Mouse (Mus musculus) CH12.LX (cell line): Measurements from ENCODE around the gene Snx8. TPM values are rescaled to one million over a fixed set of nuclear protein-coding genes. Genes with fewer than 3 reads are reported as not detected.

ENCODE experiments used
- DNase-seq: peaks from one replicate; pipeline ENCODE4 v3.0.0-alpha.2; 2013; ENCODE audit errors: extremely low read depth
- H3K27ac ChIP-seq: 2 replicates; pipeline ENCODE4 v1.5.1; 2012; ENCODE audit warnings: low read depth, mild to moderate bottlenecking, control low read depth, moderate library complexity; ENCODE audit not compliant: insufficient read depth
- H3K27me3 ChIP-seq: replicated peaks from 2 replicates; pipeline ENCODE3; 2012; ENCODE audit warnings: inconsistent platforms
- H3K36me3 ChIP-seq, 2 experiments: replicated peaks in 1 of 2; 2 replicates each; pipeline versions ENCODE3 to v1.6.1; 2012; ENCODE audit warnings: inconsistent platforms in 1 of 2, low read length in 1 of 2, mild to moderate bottlenecking in 1 of 2, mixed read lengths in 1 of 2, moderate library complexity in 1 of 2; ENCODE audit not compliant: control insufficient read depth in 1 of 2, insufficient read depth in 1 of 2
- H3K4me1 ChIP-seq, 2 experiments: 2 replicates each; pipeline ENCODE4 v1.6.1; 2012; ENCODE audit warnings: inconsistent platforms in 1 of 2, moderate library complexity in 1 of 2; ENCODE audit not compliant: insufficient read depth in 2 of 2, control insufficient read depth in 1 of 2
- H3K4me2 ChIP-seq: 2 replicates; pipeline ENCODE4 v1.6.1; 2012; ENCODE audit warnings: low read depth, mild to moderate bottlenecking, control low read depth; ENCODE audit not compliant: poor library complexity, insufficient read depth, severe bottlenecking
- H3K4me3 ChIP-seq, 3 experiments: fragments of 150-350 bp in 1 of 3; sonication (generic) in 1 of 3; replicated peaks in 1 of 3; 2 replicates each; pipeline versions ENCODE3 to v1.5.1; 2011 to 2012; ENCODE audit warnings: low read depth in 2 of 3, low read length in 2 of 3, mild to moderate bottlenecking in 2 of 3, moderate library complexity in 2 of 3, control low read depth in 1 of 3, improper control_type of control experiment in 1 of 3, inconsistent platforms in 1 of 3, mixed read lengths in 1 of 3; ENCODE audit not compliant: poor library complexity in 1 of 3
- H3K79me2 ChIP-seq: replicated peaks from 2 replicates; pipeline ENCODE4 v1.6.1; 2012; ENCODE audit warnings: mild to moderate bottlenecking, moderate library complexity; ENCODE audit not compliant: control insufficient read depth, poor library complexity, insufficient read depth, severe bottlenecking; ENCODE audit errors: extremely low read depth
- H3K9ac ChIP-seq: 2 replicates; pipeline ENCODE4 v1.6.1; 2012; ENCODE audit warnings: low read depth, mild to moderate bottlenecking, control low read depth, moderate library complexity; ENCODE audit not compliant: insufficient read depth
- H3K9me3 ChIP-seq: replicated peaks from 2 replicates; pipeline ENCODE3; 2012; ENCODE audit warnings: low read length, inconsistent platforms, mixed read lengths
- BHLHE40 ChIP-seq: IDR thresholded peaks from 2 replicates; pipeline ENCODE4 v1.6.1; 2011; ENCODE audit warnings: mild to moderate bottlenecking, low read depth, low read length, improper control_type of control experiment
- CHD1 ChIP-seq: IDR thresholded peaks from 2 replicates; pipeline ENCODE4 v1.6.1; 2012; ENCODE audit warnings: low read depth, low read length, improper control_type of control experiment, inconsistent platforms
- CHD2 ChIP-seq: IDR thresholded peaks from 2 replicates; pipeline ENCODE4 v1.6.1; 2011; ENCODE audit warnings: low read length, improper control_type of control experiment
- CTCF ChIP-seq, 2 experiments: IDR thresholded peaks in 1 of 2; conservative IDR thresholded peaks in 1 of 2; 2 replicates each; pipeline ENCODE4 v1.5.1; 2011 to 2012; ENCODE audit warnings: low read depth in 2 of 2, low read length in 2 of 2, improper control_type of control experiment in 1 of 2, inconsistent platforms in 1 of 2, mild to moderate bottlenecking in 1 of 2, moderate library complexity in 1 of 2
- E2F4 ChIP-seq: IDR thresholded peaks from 2 replicates; pipeline ENCODE4 v1.6.1; 2011; ENCODE audit warnings: low read depth, low read length, improper control_type of control experiment; ENCODE audit not compliant: insufficient replicate concordance
- ELF1 ChIP-seq: IDR thresholded peaks from 2 replicates; pipeline ENCODE4 v1.6.1; 2014; ENCODE audit warnings: low read depth, mild to moderate bottlenecking, inconsistent platforms, low read length, improper control_type of control experiment
- EP300 ChIP-seq: IDR thresholded peaks from 2 replicates; pipeline ENCODE4 v1.6.1; 2011; ENCODE audit warnings: low read length, improper control_type of control experiment
- ETS1 ChIP-seq: conservative IDR thresholded peaks from 2 replicates; pipeline ENCODE4 v1.6.1; 2012; ENCODE audit warnings: low read depth, mild to moderate bottlenecking, inconsistent platforms, low read length, improper control_type of control experiment, moderate library complexity
- GABPA ChIP-seq: IDR thresholded peaks from 2 replicates; pipeline ENCODE4 v1.6.1; 2012; ENCODE audit warnings: low read depth, low read length, improper control_type of control experiment, inconsistent platforms; ENCODE audit not compliant: insufficient replicate concordance
- HCFC1 ChIP-seq: IDR thresholded peaks from 2 replicates; pipeline ENCODE4 v1.6.1; 2012; ENCODE audit warnings: low read depth, mild to moderate bottlenecking, inconsistent platforms, low read length, improper control_type of control experiment
- IRF4 ChIP-seq: IDR thresholded peaks from 2 replicates; pipeline ENCODE4 v1.6.1; 2014; ENCODE audit warnings: low read depth, mild to moderate bottlenecking, inconsistent platforms, low read length, improper control_type of control experiment
- JUN ChIP-seq: IDR thresholded peaks from 2 replicates; pipeline ENCODE4 v1.6.1; 2011; ENCODE audit warnings: low read depth, mild to moderate bottlenecking, low read length, improper control_type of control experiment, moderate library complexity; ENCODE audit not compliant: insufficient read depth
- JUND ChIP-seq: conservative IDR thresholded peaks from 2 replicates; pipeline ENCODE4 v1.6.1; 2011; ENCODE audit warnings: low read depth, low read length, improper control_type of control experiment
- KAT2A ChIP-seq: IDR thresholded peaks from 2 replicates; pipeline ENCODE4 v1.6.1; 2012; ENCODE audit warnings: low read length, improper control_type of control experiment, inconsistent platforms; ENCODE audit not compliant: insufficient replicate concordance
- MAFK ChIP-seq: IDR thresholded peaks from 2 replicates; pipeline ENCODE4 v1.6.1; 2011; ENCODE audit warnings: low read length, improper control_type of control experiment; ENCODE audit not compliant: insufficient replicate concordance
- MAX ChIP-seq: IDR thresholded peaks from 2 replicates; pipeline ENCODE4 v1.6.1; 2011; ENCODE audit warnings: low read length, improper control_type of control experiment
- MAZ ChIP-seq: IDR thresholded peaks from 2 replicates; pipeline ENCODE4 v1.6.1; 2012; ENCODE audit warnings: low read depth, mild to moderate bottlenecking, inconsistent platforms, low read length, improper control_type of control experiment, moderate library complexity
- MEF2A ChIP-seq: IDR thresholded peaks from 2 replicates; pipeline ENCODE4 v1.6.1; 2014; ENCODE audit warnings: low read depth, mild to moderate bottlenecking, inconsistent platforms, low read length, improper control_type of control experiment, borderline replicate concordance
- MXI1 ChIP-seq: IDR thresholded peaks from 2 replicates; pipeline ENCODE4 v1.6.1; 2011; ENCODE audit warnings: mild to moderate bottlenecking, low read depth, low read length, improper control_type of control experiment
- MYC ChIP-seq: IDR thresholded peaks from 2 replicates; pipeline ENCODE4 v1.6.1; 2011; ENCODE audit warnings: low read depth, mild to moderate bottlenecking, improper control_type of control experiment, low read length
- NELFE ChIP-seq: IDR thresholded peaks from 2 replicates; pipeline ENCODE4 v1.6.1; 2011; ENCODE audit warnings: low read depth, low read length, improper control_type of control experiment
- NRF1 ChIP-seq: IDR thresholded peaks from 2 replicates; pipeline ENCODE4 v1.6.1; 2014; ENCODE audit warnings: low read depth, mild to moderate bottlenecking, inconsistent platforms, low read length, improper control_type of control experiment, moderate library complexity
- PAX5 ChIP-seq: IDR thresholded peaks from 2 replicates; pipeline ENCODE4 v1.6.1; 2012; ENCODE audit warnings: low read length, inconsistent platforms, mixed read lengths
- POLR2A ChIP-seq: IDR thresholded peaks from 2 replicates; pipeline ENCODE4 v1.6.1; 2011; ENCODE audit warnings: low read depth, mild to moderate bottlenecking, improper control_type of control experiment, low read length
- POLR2AphosphoS2 ChIP-seq: IDR thresholded peaks from 2 replicates; pipeline ENCODE4 v1.6.1; 2011; ENCODE audit warnings: low read depth, low read length, improper control_type of control experiment
- RCOR1 ChIP-seq: conservative IDR thresholded peaks from 2 replicates; pipeline ENCODE4 v1.6.1; 2012; ENCODE audit warnings: low read depth, mild to moderate bottlenecking, inconsistent platforms, low read length, improper control_type of control experiment
- SIN3A ChIP-seq: IDR thresholded peaks from 2 replicates; pipeline ENCODE4 v1.6.1; 2012; ENCODE audit warnings: low read length, improper control_type of control experiment, inconsistent platforms
- SMC3 ChIP-seq: IDR thresholded peaks from 2 replicates; pipeline ENCODE4 v1.6.1; 2011; ENCODE audit warnings: low read depth, low read length, improper control_type of control experiment
- TBP ChIP-seq: conservative IDR thresholded peaks from 2 replicates; pipeline ENCODE4 v1.6.1; 2011; ENCODE audit warnings: low read depth, low read length, improper control_type of control experiment
- TCF12 ChIP-seq: IDR thresholded peaks from 2 replicates; pipeline ENCODE4 v1.6.1; 2014; ENCODE audit warnings: low read depth, mild to moderate bottlenecking, inconsistent platforms, low read length, improper control_type of control experiment
- UBTF ChIP-seq: IDR thresholded peaks from 2 replicates; pipeline ENCODE4 v1.6.1; 2012; ENCODE audit warnings: low read depth, mild to moderate bottlenecking, inconsistent platforms, low read length, improper control_type of control experiment, moderate library complexity
- USF1 ChIP-seq: IDR thresholded peaks from 2 replicates; pipeline ENCODE4 v1.6.1; 2014; ENCODE audit warnings: low read depth, mild to moderate bottlenecking, inconsistent platforms, low read length, improper control_type of control experiment
- USF2 ChIP-seq: conservative IDR thresholded peaks from 2 replicates; pipeline ENCODE4 v1.6.1; 2011; ENCODE audit warnings: low read depth, low read length, improper control_type of control experiment
- ZC3H11A ChIP-seq: IDR thresholded peaks from 2 replicates; pipeline ENCODE4 v1.6.1; 2012; ENCODE audit warnings: low read depth, mild to moderate bottlenecking, inconsistent platforms, low read length, improper control_type of control experiment
- ZKSCAN1 ChIP-seq: IDR thresholded peaks from 2 replicates; pipeline ENCODE4 v1.6.1; 2012; ENCODE audit warnings: low read depth, inconsistent platforms, low read length, improper control_type of control experiment, borderline replicate concordance
- ZMIZ1 ChIP-seq: IDR thresholded peaks from 2 replicates; pipeline ENCODE4 v1.6.1; 2012; ENCODE audit warnings: low read depth, mild to moderate bottlenecking, inconsistent platforms, low read length, improper control_type of control experiment
- ZNF384 ChIP-seq: IDR thresholded peaks from 2 replicates; pipeline ENCODE4 v1.6.1; 2012; ENCODE audit warnings: low read depth, low read length, improper control_type of control experiment, inconsistent platforms
- dilution Hi-C: fragments of 300-500 bp; cut with MboI; formaldehyde crosslinking; loops from 2 replicates; pipeline ENCODE4 v1.14.3; 2020; ENCODE audit warnings: low sequenced_read_pairs; ENCODE audit not compliant: extremely low pct_unique_long_range_greater_than_20kb, extremely low pct_ligation_motif_present
- in situ Hi-C: fragments of 300-500 bp; cut with MboI; formaldehyde crosslinking; loops from 3 replicates; pipeline ENCODE4 v1.14.3; 2019; ENCODE audit warnings: low sequenced_read_pairs, low pct_ligation_motif_present, low pct_unique_long_range_greater_than_20kb, mixed read lengths
- polyA plus RNA-seq: library from polyadenylated mRNA; unstranded; fragments of >175 nt; gene quantifications from 2 replicates; pipeline ENCODE4 v1.2.1, GENCODE M21; 2012; ENCODE audit warnings: low read depth; ENCODE audit not compliant: insufficient read length
- total RNA-seq, 2 experiments: library from RNA; depleted of rRNA; stranded (reverse); fragments of 300-350 nt in 1 of 2; fragments of >200 nt in 1 of 2; gene quantifications; 2 replicates each; pipeline ENCODE4 v1.2.3; 2012 to 2014

Gene Snx8
- total and polyA plus RNA-seq, 3 experiments: 20.8 to 42.4 (median 34.6) TPM

GRCm38 (mm10) chr5:140418489-140419441 lies 29.7 kb upstream of the Snx8 start, which contains the start of gene Eif3b:
TSS of gene Eif3b (plus strand) at chr5:140419328.
- peak; percentile 89 for DNase-seq
- Histone ChIP-seq H3K27ac (peak within 1 kb of the TSS; percentile 84), H3K79me2 (peaks cover 47% of the 10 kb centered on the region), H3K27me3 (no peaks in the 10 kb centered on the region), H3K9me3 (no peaks in the 10 kb centered on the region), H3K4me3 (peak within 1 kb of the TSS; percentile 85 to 100 (median 98)), H3K4me1 (peaks cover 4 to 41% of the 10 kb centered on the region in 2 experiments), H3K9ac (peak within 1 kb of the TSS; percentile 100), H3K36me3 (peaks cover 9 to 30% of the 10 kb centered on the region in 2 experiments), H3K4me2 (peak within 1 kb of the TSS; percentile 90)
- in situ Hi-C loops (loop anchor here (10.0 to 25.0 kb wide), 2 partner anchors 231 to 584 kb away; no protein-coding TSS in a partner anchor), dilution Hi-C loops (no loop called here)
- TF ChIP-seq ZC3H11A: no peak
- TF ChIP-seq E2F4: peak; percentile 41; the same call in 1 of the 2 replicates
- peak; percentile 78 for TF ChIP-seq HCFC1
- TF ChIP-seq PAX5: no peak
- TF ChIP-seq USF2: peak; percentile 65
- no peak; the same call in 1 of the 2 replicates for TF ChIP-seq SMC3
- TF ChIP-seq EP300: no peak; the same call in 1 of the 2 replicates
- peak; percentile 99 for TF ChIP-seq MYC
- no peak for TF ChIP-seq JUN
- TF ChIP-seq BHLHE40: peak; percentile 64
- TF ChIP-seq TBP: peak; percentile 84
- TF ChIP-seq CHD2: peak; percentile 88
- TF ChIP-seq RCOR1: peak; percentile 83; the same call in 1 of the 2 replicates
- peak; percentile 79 for TF ChIP-seq USF1
- TF ChIP-seq NELFE: peak; percentile 98
- peak; percentile 32; the same call in 1 of the 2 replicates for TF ChIP-seq NRF1
- TF ChIP-seq MXI1: peak; percentile 94
- peak; percentile 89; the same call in 1 of the 2 replicates for TF ChIP-seq POLR2AphosphoS2
- peak; percentile 66; the same call in 1 of the 2 replicates for TF ChIP-seq KAT2A
- no peak; the same call in 1 of the 2 replicates for TF ChIP-seq ETS1
- TF ChIP-seq GABPA: no peak
- TF ChIP-seq UBTF: no peak
- TF ChIP-seq ZMIZ1: peak; percentile 94
- TF ChIP-seq JUND: peak; percentile 33; the same call in 1 of the 2 replicates
- peak; percentile 85 for TF ChIP-seq TCF12
- TF ChIP-seq ZKSCAN1: no peak
- peak; percentile 45 for TF ChIP-seq IRF4
- TF ChIP-seq MAFK: 0 out of 2 replicates have a peak, but pooled peaks have one; percentile 13
- TF ChIP-seq MAZ: no peak
- peak; percentile 93 for TF ChIP-seq POLR2A
- no peak for TF ChIP-seq CTCF (conservative IDR thresholded peaks at IDR 0.05 in 1 of 2, IDR thresholded peaks at IDR 0.05 in 1 of 2; ENCODE audit: low read depth in 2 of 2, low read length in 2 of 2)
- peak; percentile 60; the same call in 1 of the 2 replicates for TF ChIP-seq MEF2A
- TF ChIP-seq ZNF384: 0 out of 2 replicates have a peak, but pooled peaks have one; percentile 33
- peak; percentile 62 for TF ChIP-seq ELF1
- TF ChIP-seq MAX: peak; percentile 94
- peak; percentile 100 for TF ChIP-seq CHD1
- peak; percentile 58 for TF ChIP-seq SIN3A
